Mouse (Mus musculus) thymus, postnatal 14 days (tissue): Measurements from ENCODE around the gene Mpp5.

Experiments
- DNase-seq: peaks from one replicate; pipeline ENCODE4 v3.0.0; 2021

Gene Mpp5

GRCm38 (mm10) chr12:78848246-78848645 lies 99.5 kb downstream of the Mpp5 start:
- no peak for DNase-seq

DNA sequence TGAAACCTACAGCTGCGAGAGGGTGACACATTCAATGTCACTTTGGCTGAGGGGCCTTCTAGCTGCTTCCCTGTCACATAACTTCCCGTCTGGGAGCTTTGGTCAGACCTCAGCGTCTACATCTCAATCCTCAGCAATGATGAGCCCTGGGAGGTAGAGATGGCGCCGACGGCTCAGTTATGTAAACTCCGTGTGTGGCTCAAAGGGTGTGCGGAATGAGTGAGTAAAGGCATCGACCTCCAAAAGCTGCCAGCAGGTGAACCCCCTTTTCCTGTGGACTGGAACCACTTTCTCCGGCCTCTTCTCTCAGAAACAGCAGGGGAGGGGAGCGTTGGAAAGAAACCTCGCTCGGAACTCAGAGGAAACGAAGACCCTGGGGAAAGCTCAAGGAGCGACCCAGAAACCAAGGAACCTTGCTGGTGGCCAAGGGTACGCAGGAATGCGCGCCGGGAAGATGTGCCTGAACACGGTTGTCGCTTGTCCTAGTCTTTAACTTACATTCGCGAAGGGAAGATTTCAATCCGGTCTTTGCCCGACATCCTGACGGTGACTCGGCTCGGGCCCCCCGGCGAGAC lies 112.3 kb downstream of the Mpp5 start:
- no peak for DNase-seq

DNA sequence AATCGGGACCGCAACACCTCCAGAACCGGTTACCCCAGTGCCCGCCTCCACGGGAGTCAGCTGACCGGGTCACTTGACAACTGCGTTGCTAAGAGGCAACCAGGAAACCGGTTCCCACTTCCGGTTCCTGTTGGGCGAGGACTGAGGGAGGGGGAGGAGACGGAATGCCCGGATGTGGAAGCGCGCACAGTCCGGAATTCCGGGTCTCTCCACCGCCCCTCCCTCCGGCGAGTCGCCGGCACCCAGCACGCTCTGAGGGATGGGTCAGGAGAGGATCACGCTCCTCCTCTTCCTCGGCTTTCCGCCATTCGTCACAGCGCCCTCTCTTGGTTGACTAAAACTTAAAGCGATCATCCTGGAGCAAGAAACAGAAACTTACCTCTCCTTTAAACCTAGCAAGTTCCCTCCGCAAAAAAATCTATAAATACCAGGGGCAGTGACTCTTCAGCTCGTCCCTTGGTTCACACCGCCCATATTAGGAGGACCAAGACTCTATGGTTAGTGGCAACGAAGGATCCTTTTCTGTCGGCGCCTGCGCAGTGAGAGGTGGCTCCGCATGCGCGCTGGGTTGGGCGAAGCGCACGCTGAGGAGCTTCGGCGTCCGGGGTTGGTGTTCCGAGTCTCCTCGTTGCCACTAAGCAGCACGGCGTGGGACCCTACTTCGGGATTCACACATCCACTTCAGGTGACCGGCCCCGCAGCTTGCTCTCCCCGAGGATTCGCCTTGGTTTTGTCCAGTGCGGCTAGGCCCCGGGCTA lies 113.0 kb downstream of the Mpp5 start, which contains the start of the genes Atp6v1d and Eif2s1:
Atp6v1d (minus strand) TSS at position 143 of the 758 bp plus-strand sequence.
Eif2s1 (plus strand) TSS at position 324 of the 758 bp plus-strand sequence.
- DNase-seq: peak; percentile 97

DNA sequence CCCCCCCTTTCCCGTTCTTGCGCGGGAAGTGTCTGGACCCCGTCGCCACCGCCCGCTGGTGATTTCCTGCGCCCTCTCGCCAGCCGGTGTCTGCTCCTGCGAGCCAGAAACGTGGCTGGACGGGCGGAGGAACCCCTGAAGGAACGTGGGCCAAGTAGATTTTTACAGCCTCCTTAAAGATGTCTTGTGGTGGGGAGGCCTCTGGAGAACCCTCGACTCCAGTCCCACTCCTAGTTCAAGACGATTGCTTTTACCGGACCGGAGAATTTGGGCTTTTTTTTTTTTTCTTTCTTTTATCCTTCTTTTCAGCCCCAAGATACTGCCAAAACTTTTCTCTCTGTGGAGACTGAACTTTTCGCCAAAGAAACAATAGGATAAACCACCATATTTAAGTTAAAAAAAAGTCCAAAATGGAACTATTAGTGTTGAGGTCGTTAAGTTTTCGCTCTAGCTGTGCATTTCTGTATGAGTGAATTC lies 113.6 kb downstream of the Mpp5 start:
- no peak for DNase-seq

- peak; percentile 33 for DNase-seq
Measured at GRCm38 (mm10) chr12:78865434-78865833, 116.7 kb downstream of the Mpp5 start.

- DNase-seq: no peak
Measured at GRCm38 (mm10) chr12:78868115-78868514, 119.4 kb downstream of the Mpp5 start.

- DNase-seq: no peak
Measured at GRCm38 (mm10) chr12:78874581-78874980, 125.9 kb downstream of the Mpp5 start.

GRCm38 (mm10) chr12:78890062-78890461 lies 141.4 kb downstream of the Mpp5 start:
- DNase-seq: no peak
